Mouse (Mus musculus): Measurements from ENCODE around the gene Dlg2. TPM values are rescaled to one million over a fixed set of nuclear protein-coding genes. Genes with fewer than 3 reads are reported as not detected.

Gene Dlg2
- 21.4 and 25.2 TPM in 2 replicates for polyA plus RNA-seq (2015; fragmentation: Nextera tagmentation; extraction: Ambion mirVana)

DNA sequence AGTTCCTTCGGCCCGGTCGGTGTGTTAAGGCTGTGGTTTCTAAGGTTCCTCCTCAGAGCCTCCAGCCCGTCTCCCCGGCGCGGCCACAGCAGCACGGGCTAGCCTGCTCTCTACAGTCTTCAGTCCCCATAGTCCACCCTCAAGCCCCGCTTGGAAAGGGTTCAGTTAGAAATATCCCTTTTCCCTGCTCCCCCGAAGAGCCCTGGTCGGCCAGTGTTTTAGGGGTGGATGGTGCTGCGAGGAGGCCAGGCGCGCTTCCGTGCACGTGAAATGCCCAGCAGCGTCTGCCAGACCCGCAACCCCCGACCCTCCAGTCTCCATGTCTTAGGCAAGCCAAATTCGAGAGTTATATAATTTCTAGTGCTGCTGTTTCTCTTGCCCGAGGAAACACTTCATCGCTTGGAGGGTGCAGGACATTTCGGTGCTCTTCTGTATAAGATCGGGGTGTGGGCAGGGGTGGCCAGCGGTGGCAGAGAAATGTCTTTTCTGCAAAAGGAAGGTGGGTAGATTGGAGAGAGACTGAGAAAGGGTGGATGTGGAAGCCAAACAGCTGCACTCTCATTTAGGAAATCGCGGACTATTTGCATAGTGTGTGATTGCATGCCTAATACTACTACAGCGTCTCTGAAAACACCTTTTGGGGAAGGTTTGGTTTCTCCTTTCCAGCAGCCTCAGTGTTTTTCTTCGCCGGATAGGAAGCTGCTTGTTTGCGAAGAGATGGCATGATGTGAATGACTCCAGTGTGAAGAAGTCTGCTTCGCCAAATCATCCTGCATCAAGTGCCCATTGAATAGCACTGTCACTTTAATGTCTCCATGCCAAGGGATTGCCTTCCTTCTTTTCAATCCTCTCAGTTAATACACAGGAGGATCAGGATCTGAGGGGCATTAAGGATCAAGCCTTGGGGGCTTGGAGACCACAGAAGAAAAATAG lies at the start of gene Dlg2:
Gene Dlg2, plus strand, starts transcription at position 360 of the 933 bp plus-strand sequence.

GRCm38 (mm10) chr7:90442518-90443080 lies 33.9 kb upstream of the Dlg2 start, which contains the start of gene Crebzf:
Gene Crebzf, plus strand, starts transcription at chr7:90442729.

DNA sequence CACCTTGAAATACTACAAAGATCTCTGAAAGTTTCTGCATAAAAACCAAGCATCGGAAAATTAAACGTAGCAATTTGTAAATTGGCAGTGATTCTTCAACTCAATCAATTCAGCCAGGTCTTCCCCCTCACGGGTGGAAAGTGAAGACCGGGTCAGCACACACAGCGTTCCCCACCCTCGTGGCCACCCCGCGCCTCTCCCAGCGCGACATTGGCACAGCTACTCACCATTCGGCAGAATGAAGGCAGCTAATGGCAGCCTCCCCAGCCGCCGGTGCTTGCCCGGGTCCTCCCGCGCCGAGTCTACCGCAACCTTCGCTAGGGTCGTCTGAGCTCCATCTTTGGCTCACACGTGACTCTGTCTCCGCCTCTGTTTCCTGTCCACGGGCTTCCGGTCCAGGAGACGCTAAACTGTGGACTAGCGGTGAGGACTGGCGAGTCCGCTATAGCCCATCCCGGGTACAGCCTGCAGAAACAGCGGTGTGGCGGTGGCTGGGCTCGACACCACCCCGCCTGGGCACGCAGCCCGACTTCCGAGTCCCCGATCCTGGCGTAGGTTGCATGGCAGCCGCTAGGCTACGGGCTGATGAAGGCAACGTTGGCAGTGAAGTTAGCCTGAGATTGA lies 19.5 kb upstream of the Dlg2 start, which contains the start of gene Tmem126a:
Gene Tmem126a, minus strand, starts transcription at position 385 of the 624 bp plus-strand sequence.

GRCm38 (mm10) chr7:90475793-90476312 lies 619 bp upstream of the Dlg2 start, which contains the start of gene Tmem126b:
Gene Tmem126b, minus strand, starts transcription at chr7:90476001.

Other genes with a start within 250 kb of the Dlg2 start
- gene Ccdc83, start 210.9 kb upstream of the Dlg2 start, polyA plus RNA-seq (2015; fragmentation: Nextera tagmentation; extraction: Ambion mirVana), result 0.17 TPM in 1 of 2 replicates, not detected in the other
- 12.9 and 13.8 TPM in 2 replicates for gene Sytl2, start 174.4 kb upstream of the Dlg2 start, polyA plus RNA-seq (2015; fragmentation: Nextera tagmentation; extraction: Ambion mirVana)
- 1.2 and 1.4 TPM in 2 replicates for gene Ccdc89, start 50.1 kb upstream of the Dlg2 start, polyA plus RNA-seq (2015; fragmentation: Nextera tagmentation; extraction: Ambion mirVana)
- gene Crebzf, start 33.9 kb upstream of the Dlg2 start, polyA plus RNA-seq (2015; fragmentation: Nextera tagmentation; extraction: Ambion mirVana), result 32.5 and 33.2 TPM in 2 replicates
- gene Tmem126a, start 19.4 kb upstream of the Dlg2 start, polyA plus RNA-seq (2015; fragmentation: Nextera tagmentation; extraction: Ambion mirVana), result 144 and 146 TPM in 2 replicates
- 35.0 and 36.6 TPM in 2 replicates for gene Tmem126b, start 671 bp upstream of the Dlg2 start, polyA plus RNA-seq (2015; fragmentation: Nextera tagmentation; extraction: Ambion mirVana)

All from neural tube, postnatal 0 days (tissue).